Mouse (Mus musculus): ENCODE measurements around the gene Ess2.

DNA sequence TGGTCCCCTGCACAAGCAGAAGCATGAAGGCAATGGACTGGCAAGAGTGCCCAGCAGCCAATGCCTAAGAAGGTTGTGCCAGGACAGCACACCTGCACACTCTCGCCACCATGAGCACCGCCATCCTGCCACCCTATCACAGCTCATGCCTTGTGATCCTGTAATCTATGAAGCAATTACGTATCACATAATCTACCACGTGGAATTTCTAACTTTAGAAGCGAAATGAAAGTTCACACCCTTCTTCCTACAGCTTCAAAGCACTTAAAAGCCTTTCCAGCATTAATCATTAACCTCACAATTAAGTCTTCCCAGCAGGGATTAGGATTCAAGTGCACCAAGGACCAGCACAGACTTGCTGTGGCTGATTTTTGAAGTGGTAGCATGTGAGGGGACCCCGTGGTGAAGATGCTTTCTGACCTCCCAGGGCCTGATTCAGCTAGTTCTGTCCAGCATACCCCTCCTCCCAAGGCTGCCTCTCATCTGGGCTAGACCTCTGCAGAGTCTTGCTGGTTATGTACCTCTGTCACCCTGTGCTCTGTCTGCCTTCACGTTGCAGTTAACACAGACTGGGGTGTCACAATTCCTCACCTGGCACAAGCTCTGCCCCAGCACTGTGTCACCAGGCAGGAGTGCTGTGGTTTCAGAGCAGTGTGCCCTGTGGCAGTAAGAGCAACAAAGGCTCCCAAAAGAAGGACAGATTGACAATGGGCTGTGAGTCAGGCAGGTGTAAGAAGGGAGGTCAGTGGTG, 34.1 kb upstream of the Ess2 start:
- no peak for TF ChIP-seq POLR2A (IDR thresholded peaks at IDR 0.05; ENCODE audit: extremely low read depth, insufficient read depth, low read length)
- TF ChIP-seq CTCF (IDR thresholded peaks at IDR 0.05; ENCODE audit: extremely low read depth, insufficient read depth, low read length) = no peak

Data from cortical plate, adult 2 months (tissue).